Mouse (Mus musculus) c-Kit-positive CD71-positive TER-119-negative erythroid progenitor cells, embryonic 14.5 days (primary cell): ENCODE measurements around the gene Mrpl49.

Source experiments
- DNase-seq: peaks from one replicate; pipeline ENCODE4 v3.0.0-alpha.2; 2013; ENCODE audit warnings: low read depth

Gene Mrpl49

DNA sequence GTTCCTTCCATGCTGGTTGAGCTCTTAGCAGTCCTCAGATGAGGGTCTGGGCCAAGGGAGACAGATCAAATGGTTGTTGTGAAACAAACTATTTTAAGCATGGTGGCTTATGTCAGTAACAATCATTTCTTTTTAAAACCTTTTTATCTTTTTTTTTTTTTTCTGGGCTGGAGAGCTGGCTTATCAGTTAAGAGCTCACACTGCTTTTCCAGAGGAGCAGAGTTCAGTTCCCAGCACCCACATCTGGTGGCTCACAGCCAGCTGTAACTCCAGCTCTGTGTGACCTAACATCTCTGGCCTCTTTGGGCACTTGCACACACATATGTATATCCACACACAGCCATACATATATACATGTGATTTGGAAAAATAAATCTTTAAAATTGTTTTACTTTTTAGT is 19.9 kb downstream of the Mrpl49 start:
- DNase-seq, result no peak

DNA sequence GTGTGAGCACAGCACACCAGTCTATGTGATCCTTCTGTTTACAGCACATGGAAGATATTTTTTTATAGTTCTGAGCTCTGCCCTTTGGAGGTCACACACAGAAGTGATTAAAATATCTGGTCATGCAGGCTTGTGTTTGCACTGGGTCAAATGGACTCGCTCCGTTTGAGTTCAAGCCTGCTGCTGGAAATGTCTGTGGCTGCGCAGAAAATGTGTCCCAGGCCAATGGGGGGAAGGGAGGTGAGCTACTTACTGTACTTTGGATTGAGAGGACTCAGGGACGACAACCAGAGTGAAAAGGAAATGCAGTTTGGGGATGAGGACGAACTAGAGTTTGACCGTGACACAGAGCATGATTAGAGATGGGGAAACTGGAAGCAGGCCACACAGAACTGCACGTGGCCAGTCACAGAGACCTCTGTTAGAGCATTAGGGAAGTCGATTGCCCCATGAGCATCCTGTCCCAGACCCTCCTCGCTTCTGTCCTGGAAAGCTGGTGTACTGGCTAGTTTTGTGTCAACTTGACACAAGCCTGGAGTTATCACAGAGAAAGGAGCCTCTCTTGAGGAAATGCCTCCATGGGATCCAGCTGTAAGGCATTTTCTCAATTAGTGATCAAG is 21.5 kb downstream of the Mrpl49 start:
- DNase-seq, result no peak

DNA sequence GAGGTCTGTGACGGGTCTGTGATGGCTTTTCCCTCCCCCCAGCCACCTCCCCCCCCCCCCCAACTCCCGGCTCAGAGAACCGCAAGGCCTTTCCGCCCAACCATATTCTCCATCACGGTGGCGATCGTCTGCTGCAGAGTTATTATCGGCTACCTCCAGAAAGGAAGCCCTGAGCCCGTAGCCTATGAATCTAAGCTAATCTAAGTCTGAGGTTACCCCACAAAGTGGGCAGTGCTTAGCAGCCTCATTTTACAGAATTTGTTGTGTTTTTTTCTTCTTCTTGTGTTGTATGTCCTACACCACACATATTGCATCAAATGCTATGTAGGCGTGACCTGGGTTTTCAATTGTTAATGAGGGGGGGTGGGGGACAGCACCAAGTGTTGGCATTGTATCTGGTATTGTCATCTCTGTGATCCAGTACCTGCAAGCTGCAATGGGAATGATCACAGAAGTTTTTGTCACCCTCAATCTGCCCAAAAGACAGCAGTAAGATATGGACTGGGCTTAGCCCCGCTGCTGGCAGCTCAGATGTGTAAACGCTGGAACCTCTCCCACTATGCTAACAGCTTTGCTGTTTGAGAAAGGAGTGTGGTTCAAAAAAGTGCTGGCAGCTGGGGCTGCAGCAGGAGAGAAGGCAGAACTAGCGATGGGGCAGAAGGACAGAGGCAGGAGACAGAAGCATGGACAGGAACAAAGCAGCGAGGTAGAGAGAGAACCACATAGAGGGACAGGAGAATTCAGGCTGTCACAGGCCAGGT is 26.9 kb downstream of the Mrpl49 start:
- no peak for DNase-seq

DNA sequence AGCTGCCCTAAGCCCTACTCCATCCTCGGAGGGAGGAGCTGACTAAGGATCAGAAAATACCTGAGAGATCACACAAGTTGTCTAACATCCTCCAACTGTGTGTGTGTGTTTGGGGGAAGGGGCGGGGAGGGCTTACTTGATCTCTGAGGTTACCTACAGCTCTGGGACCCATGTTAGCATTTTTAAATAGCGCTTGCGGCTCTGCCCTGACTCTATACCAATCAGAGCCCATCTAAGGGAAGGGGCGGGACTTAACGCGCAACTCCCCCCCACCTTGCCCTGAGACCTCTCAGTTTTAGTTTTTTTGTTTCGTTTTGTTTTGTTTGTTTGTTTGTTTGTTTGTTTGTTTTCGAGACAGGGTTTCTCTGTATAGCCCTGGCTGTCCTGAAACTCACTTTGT is 28.2 kb downstream of the Mrpl49 start:
- no peak for DNase-seq

DNA sequence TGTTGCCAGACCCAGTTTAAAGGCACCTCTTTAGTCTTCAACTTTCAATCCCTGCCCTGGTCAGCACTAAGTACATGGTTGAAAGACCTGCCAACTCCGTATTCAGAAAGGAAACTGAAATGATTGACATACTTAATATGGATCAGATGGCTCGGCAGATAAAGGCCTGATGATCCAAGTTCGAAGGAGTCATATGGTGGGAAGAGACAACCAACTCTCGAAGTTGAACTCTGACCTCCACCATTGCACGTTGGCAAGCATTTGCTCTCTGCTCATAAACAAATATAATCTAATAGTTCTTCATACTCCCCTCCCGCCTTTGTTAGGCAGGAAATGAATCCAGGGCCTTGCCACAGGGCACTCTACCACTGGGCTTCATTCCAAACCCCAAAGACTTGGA is 28.6 kb downstream of the Mrpl49 start:
- DNase-seq, result no peak

DNA sequence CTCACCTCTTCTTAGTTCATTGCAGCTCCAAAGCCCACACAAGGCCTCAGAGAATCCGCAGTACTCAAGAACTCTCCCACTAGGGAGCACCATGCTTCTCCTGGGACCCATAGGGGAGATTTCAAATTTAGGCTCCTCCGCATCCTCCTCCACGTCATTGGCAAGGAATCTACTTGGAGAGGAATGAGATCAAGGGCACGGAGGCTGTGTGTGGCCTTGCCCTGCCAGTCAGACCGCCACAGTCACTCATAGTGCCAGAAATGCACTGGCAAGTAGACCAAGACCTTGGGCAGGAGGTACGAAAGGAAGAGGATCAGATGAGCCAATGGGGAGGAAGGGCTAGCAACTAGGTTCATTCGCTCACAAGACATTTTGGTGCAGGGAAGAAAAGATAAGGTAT is 33.7 kb downstream of the Mrpl49 start:
- DNase-seq, result no peak

DNA sequence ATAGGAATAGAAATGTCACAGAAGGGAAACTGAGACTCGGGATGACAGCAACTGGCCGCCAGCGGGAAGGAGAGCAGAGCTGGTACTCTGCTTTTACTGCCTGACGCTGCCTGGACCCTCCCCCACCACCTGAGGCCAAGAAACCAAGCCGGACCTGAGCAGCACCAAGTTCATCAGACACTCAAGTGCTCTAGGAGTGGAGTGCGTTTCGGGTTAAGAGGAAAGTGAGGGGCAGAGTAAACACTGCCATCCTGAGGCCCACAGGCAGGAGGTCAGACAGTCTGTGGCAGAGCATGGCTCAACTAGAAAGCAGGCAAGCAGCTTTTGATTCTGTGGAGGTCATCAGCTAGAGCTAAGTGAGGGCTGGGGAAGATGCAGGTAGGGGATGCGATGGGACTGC is 34.5 kb downstream of the Mrpl49 start:
- no peak for DNase-seq

DNA sequence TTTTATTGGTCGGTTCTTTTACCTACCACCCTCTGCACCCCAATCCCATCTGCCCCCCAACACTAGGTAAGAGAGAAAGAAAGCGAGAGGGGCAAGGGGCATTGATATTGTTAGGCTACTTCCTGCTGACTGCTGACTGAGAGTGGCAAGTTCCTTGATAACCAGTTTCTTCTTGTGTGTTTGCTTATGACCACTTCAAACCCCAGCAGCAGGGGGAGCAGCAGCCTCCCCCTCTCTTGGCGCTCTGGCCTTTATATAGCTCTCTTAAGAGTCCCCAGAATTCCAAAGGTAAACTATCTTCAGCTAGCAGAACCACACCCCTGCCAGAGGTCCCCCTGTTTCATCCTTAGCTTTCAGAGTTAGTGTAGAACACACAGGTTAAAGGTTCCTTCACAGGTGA is 37.3 kb downstream of the Mrpl49 start:
- no peak for DNase-seq

DNA sequence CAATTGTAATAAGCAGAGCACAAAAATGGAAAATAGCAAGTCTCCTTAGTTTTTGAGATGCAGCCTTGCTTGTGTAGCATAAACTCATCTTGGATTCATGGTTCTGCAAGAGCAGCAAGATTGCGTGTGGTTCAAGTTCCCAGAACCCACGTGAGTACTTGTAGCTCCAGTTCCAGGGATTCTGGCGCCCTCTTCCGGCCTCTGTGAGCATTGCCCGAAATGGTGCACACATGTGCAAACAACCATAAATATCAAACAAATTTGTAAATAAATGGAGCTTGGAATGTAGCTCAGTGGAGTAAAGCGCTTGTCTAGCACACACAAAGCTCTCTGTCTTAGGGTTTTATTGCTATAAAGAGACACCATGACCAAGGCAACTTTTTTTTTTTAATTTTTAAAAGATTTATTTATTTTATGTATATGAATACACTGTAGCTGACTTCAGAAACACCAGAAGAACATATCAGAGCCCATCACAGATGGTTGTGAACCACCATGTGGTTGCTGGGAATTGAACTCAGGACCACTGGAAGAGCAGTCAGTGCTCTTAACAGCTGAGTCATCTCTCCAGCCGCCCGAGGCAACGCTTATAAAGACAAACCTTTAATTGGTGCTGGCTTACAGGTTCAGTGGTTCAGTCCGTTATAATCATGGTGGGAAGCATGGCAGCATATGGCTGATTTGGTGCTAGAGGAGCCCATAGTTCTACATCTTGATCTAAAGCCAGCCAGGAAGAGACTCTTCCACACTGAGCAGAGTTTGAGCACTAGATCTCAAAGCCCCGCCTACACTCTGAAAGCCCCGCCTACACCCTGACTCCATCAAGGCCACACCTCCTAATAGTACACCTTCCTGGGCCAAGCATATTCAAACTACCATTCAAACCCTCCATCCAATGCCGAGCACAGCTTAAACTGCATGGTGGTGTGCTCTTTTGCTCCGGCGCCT is 39.2 kb downstream of the Mrpl49 start:
- DNase-seq, result peak; percentile 91

DNA sequence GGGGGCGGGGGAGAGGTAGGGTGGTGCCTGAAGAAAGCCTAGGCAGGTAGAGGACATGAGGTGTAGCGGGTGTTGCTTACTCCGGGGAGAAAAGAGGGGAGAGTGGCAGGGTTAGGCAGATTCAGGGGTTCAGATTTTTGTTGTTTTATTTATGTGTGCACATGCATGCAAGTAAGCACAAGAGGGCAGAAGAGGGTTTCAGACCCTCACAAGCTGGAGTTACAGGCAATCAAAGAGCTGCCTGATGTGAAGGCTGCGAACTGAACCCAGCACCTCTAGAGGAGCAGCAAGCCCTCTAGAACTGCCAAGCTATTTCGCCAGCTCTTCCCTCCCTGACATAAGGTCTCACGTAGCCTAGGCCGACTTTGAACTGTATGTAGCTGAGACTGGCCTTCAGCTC is 41.1 kb downstream of the Mrpl49 start:
- DNase-seq, result no peak

DNA sequence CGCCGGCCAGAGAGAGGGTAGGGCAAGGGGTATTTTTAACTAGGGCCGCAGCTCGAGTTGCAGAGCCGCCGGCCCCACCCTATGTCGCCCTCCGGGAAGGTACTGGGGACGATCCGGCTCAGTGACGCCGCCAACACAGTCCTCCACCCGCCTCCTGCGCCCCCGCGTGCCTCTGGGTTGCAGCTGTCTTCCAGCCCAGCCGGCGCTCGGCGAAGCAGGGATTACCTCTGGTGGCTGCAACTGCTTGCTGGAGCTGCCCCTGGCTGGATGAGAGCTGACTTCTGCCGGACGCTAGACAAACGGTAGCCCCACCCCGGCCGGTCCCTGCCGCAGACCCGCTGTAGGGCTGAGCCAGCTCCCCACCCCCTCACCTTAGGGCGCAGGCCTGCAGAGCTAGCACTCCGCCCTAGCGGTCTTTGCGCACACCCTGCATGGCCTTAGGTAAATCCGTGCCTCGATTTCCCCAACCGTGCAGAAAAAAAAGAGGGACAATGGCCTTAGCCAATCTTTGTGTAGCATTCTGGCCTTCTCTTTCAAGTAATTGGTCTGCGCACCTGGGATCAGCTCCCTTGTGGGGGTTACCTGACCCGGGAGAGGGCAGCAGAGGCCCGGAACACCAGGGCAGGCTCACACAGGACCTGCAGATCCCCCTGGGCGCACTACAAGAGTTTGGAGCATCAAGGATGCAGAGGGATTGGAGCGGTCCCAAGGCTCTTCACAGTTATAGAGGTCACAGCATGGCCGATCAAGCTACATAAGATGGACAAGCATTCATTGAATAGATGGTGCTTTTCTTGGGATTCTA is 41.9 kb downstream of the Mrpl49 start, which contains the start of gene Capn1:
TSS of gene Capn1 (minus strand) at position 387 of the 805 bp plus-strand sequence.
- peak; percentile 59 for DNase-seq

DNA sequence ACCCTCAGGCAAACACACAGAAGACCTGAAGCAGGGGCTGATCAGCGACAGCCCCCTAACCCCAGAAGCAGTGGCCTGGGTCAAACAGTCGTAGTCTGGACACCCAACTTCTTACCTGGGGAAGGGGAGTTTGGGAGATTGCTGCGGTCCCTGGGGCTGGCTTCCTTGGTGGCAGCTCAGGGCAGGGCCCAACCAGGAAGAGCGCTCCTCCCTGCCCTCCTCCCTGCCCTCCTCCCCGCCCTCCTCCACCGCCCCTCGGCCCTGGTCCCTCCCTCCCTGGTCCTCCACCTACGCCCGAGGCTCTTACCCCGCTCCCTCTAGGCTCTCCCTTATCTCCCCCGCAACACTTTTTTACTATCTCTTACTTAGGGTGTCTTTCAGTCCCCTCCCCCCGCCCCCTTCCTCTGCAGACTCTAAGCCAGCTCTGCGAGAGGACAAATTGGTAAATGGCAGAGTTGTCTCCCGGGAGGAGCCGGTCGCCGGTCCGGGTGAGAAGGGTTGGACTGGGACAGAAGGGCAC is 42.5 kb downstream of the Mrpl49 start:
- peak; percentile 80 for DNase-seq

DNA sequence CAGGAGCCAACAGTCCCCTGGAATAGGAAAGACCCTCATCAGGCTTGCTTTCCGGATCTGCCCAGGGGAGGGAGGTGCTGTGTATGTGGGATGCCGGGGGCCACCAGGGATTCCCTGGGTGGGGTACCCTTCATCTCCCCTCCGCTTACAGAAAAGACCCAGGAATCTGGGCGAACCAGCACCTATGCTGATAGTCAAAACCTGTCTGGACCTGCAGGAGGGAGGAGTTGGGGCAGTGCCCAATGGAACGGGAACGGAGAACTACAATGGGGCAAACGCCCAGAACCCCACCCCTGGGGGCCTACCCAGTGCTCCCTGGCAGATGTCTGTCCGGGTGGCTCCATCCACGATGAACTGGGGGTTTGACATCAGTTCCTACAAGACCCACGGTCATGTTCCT is 43.9 kb downstream of the Mrpl49 start:
- no peak for DNase-seq

DNA sequence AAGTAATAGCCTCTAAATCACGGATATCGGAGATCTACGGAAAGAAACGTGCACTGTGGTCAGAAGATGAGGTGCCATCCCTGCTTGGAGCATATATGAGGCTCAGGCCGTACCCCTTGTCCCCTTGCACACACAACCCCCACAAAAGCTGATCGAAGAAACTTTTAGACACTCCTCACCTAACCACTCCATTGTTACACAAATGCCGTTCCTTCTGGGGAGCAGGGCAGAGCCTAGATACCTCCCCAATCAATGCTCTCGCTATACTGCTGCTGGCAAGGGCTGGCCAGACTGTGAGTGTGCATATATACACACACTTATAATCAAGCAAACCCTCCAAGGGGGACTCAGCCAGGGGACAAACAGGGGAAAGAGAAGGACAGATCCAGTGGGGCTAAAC is 48.4 kb downstream of the Mrpl49 start:
- DNase-seq, result no peak

DNA sequence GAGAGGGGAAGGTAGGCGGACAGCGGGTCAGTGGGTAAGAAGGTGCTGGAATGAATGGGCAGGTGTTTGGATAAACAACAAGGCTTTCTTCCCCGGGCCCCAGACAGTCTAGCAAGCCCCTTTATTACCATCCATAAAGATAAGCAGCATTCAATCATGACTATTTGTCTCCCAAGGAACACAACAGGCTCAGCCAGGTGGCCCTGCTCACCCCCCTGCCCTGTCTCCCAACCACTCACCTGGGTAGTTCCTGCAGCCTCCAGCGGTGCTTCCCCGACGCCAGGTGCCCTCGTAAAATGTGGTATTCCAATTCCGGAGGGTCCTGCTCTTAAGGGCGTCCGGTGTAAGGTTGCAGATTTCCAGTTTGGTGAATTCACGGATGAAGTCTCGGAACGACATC is 50.6 kb downstream of the Mrpl49 start:
- DNase-seq, result no peak

DNA sequence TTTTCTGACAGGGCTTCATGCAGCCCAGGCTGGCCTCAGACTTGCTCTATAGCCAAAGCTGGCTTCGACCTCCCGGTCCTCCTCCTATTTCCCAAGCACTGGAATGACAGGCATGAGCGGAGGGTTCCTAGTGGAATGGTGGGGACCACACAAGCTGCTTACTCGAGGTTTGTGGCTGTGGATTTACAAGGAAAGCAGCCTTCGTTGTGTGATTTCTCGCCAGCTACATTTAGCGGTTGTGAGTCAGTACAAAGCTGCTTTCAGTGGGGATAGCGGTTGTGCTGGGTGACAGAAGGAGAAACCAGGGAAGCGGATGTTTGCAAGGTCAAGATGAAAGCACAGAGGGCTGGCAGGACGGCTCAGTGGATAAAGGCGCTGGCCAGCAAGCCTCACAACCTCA is 52.0 kb downstream of the Mrpl49 start:
- DNase-seq, result no peak
